Mouse (Mus musculus) megakaryocyte progenitor cell, adult 5-6 weeks (primary cell): ENCODE results near the gene Ly6g6c. TPM values are rescaled to one million over a fixed set of nuclear protein-coding genes. Genes with fewer than 3 reads are reported as not detected.
A peak's percentile ranks its signal among the peaks of the same experiment; 100 is the strongest.

Experiments
- ATAC-seq: replicated peaks from 2 replicates; pipeline ENCODE4 v1.8.0; 2016; ENCODE audit warnings: mild to moderate bottlenecking, moderate TSS enrichment, inconsistent platforms; ENCODE audit not compliant: poor library complexity
- total RNA-seq, 2 experiments: library from RNA; stranded (forward) in 1 of 2; stranded (reverse) in 1 of 2; fragments of 157-497, 149-512 nt in 1 of 2; fragments of 200-1000 nt in 1 of 2; gene quantifications; 2 replicates each; pipeline versions ENCODE4 v1.2.3 to v1.2.4; 2015 to 2017

Ly6g6c gene
- total RNA-seq, 2 experiments from 2014 or later = not detected

GRCm38 (mm10) chr17:35077786-35078233 is 12.6 kb downstream of the Ly6g6c start, which contains the start of gene Ly6g6d:
Gene Ly6g6d, minus strand, starts transcription at chr17:35078065.
- peak; percentile 35; the same call in 1 of the 2 replicates for ATAC-seq

GRCm38 (mm10) chr17:35079778-35080177 is 14.6 kb downstream of the Ly6g6c start:
- peak; percentile 91 for ATAC-seq

GRCm38 (mm10) chr17:35080248-35080647 is 15.1 kb downstream of the Ly6g6c start:
- ATAC-seq = peak; percentile 10

- no peak for ATAC-seq
Observed at GRCm38 (mm10) chr17:35080710-35081109, 15.5 kb downstream of the Ly6g6c start.

GRCm38 (mm10) chr17:35082841-35083576 is 17.8 kb downstream of the Ly6g6c start:
- ATAC-seq = no peak

- ATAC-seq = no peak
Observed at GRCm38 (mm10) chr17:35083929-35084497, 18.8 kb downstream of the Ly6g6c start.

- ATAC-seq = no peak
Observed at GRCm38 (mm10) chr17:35085208-35085865, 20.1 kb downstream of the Ly6g6c start, which contains the start of gene Ly6g6f. Gene Ly6g6f, minus strand, starts transcription at chr17:35085610.

GRCm38 (mm10) chr17:35088151-35088550 is 23.0 kb downstream of the Ly6g6c start:
- no peak for ATAC-seq

GRCm38 (mm10) chr17:35088825-35089644 is 23.8 kb downstream of the Ly6g6c start, which contains the start of gene Abhd16a:
Gene Abhd16a, plus strand, starts transcription at chr17:35089263.
- peak; percentile 93 for ATAC-seq

GRCm38 (mm10) chr17:35090166-35090932 is 25.2 kb downstream of the Ly6g6c start:
- peak; percentile 69 for ATAC-seq

- no peak for ATAC-seq
Observed at GRCm38 (mm10) chr17:35092403-35093198, 27.4 kb downstream of the Ly6g6c start.

GRCm38 (mm10) chr17:35094475-35095365 is 29.5 kb downstream of the Ly6g6c start:
- no peak for ATAC-seq

GRCm38 (mm10) chr17:35096597-35096996 is 31.4 kb downstream of the Ly6g6c start:
- no peak for ATAC-seq

- no peak for ATAC-seq
Observed at GRCm38 (mm10) chr17:35097164-35097655, 32.0 kb downstream of the Ly6g6c start.

- no peak for ATAC-seq
Observed at GRCm38 (mm10) chr17:35100196-35100765, 35.1 kb downstream of the Ly6g6c start.

GRCm38 (mm10) chr17:35101161-35101560 is 36.0 kb downstream of the Ly6g6c start:
- no peak for ATAC-seq

- no peak for ATAC-seq
Observed at GRCm38 (mm10) chr17:35102299-35102698, 37.1 kb downstream of the Ly6g6c start.
